Mouse (Mus musculus): ENCODE results near the gene Tent5b. TPM values are rescaled to one million over a fixed set of nuclear protein-coding genes. Genes with fewer than 3 reads are reported as not detected.

Gene Tent5b
- total RNA-seq, 2 experiments from 2014 or later, result 3.5 to 5.1 TPM

- intact Hi-C loops (cut with DNase I), result no loop called here
Observed at GRCm38 (mm10) chr4:133463184-133463583, 16.7 kb upstream of the Tent5b start.

DNA sequence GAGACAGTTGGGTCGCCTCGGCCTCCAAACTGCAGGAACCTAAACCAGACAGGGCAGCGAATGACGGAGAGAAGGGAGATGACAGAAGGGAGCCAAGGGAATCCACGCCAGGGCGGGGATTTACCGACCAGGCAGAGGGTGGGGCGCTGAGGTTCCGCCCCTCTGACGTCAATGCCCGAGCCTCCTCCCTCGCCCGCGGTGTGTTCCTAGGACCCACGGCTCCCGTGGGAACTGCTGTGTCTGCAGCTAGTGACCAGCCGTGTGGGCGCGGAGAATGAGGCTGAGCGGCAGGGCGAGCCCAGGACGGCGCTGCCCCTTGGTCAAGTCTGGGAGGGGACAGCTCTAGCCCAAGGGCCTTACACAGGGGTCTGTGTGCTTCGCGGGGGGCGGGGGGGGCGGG lies 11.9 kb upstream of the Tent5b start:
- peak; percentile 88 for DNase-seq
- intact Hi-C loops (cut with DNase I), result no loop called here

More at GRCm38 (mm10) chr4:133463184-133463583, 16.7 kb upstream of the Tent5b start:
- peak; percentile 37 to 54 for DNase-seq

DNA sequence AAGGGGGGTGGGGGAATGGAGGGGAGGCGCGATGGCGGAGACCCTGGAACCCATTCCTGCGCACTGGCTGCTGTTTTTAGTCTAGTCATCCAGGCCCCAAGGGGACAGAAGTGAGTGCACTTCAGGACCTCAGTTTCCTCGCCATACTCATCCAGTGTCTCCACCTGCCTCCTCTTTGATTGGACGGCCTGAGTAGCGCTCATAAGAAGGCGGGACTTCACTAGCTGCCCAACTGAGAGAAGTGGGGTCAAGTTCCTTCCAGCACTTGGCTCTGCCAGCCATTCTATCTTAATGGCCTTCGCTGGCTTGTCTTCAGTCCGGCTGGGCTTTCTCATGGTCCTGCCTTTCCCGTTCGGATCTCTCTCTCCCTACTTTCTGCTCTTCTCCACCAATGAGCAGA lies 10.8 kb upstream of the Tent5b start:
- DNase-seq, result no peak
- intact Hi-C loops (cut with DNase I), result no loop called here

- DNase-seq, result no peak
- intact Hi-C loops (cut with DNase I), result no loop called here
Observed at GRCm38 (mm10) chr4:133471135-133471821, 8.7 kb upstream of the Tent5b start.

GRCm38 (mm10) chr4:133473833-133474232 lies 6.1 kb upstream of the Tent5b start:
- DNase-seq, result no peak
- intact Hi-C loops (cut with DNase I), result no loop called here

- intact Hi-C loops (cut with DNase I), result no loop called here
- DNase-seq, result no peak
Observed at GRCm38 (mm10) chr4:133480185-133480537, 229 bp downstream of the Tent5b start.

GRCm38 (mm10) chr4:133480754-133481153 lies 822 bp downstream of the Tent5b start:
- intact Hi-C loops (cut with DNase I), result no loop called here
- no peak for DNase-seq

DNA sequence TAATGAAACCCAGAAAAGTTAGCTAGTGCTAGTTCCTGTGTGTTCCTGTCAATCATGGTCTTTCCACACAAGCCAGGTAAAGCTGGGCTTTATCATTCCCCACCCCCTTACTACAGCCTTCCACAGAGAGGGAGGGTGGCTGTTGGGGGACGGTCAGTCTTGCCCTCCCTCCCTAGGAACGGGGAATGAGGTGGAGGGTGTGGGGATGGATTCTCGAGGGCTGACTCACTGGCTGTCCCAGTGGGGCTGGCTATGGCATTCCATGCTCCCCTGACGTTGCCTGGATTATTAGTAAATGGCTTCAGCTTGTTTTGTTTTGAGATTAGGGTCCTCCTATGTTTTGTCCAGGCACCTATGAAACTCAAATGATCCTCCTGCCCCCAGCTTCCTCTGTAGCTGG lies 1.6 kb downstream of the Tent5b start:
- no peak for DNase-seq
- intact Hi-C loops (cut with DNase I), result no loop called here

DNA sequence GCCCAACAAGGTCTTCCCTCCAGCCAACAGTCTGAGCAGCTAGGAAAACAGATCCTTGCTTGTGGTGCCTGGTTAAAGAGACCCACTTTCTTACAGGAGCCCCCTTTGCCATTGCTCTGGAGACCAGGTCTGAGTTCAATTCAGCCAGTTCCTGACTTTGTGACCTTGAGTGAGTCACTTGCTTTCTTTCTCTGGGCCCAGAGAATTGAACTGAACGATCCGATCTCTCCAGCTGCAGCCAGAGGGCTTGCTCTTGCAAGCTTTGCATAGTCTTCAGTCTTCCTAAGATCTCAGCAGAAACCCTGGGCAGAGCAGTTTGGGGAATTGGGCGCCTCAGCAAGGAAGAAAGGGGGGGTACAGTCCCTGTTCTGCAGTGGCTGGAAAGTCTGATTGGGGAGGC lies 2.5 kb downstream of the Tent5b start:
- DNase-seq, result no peak
- intact Hi-C loops (cut with DNase I), result no loop called here

DNA sequence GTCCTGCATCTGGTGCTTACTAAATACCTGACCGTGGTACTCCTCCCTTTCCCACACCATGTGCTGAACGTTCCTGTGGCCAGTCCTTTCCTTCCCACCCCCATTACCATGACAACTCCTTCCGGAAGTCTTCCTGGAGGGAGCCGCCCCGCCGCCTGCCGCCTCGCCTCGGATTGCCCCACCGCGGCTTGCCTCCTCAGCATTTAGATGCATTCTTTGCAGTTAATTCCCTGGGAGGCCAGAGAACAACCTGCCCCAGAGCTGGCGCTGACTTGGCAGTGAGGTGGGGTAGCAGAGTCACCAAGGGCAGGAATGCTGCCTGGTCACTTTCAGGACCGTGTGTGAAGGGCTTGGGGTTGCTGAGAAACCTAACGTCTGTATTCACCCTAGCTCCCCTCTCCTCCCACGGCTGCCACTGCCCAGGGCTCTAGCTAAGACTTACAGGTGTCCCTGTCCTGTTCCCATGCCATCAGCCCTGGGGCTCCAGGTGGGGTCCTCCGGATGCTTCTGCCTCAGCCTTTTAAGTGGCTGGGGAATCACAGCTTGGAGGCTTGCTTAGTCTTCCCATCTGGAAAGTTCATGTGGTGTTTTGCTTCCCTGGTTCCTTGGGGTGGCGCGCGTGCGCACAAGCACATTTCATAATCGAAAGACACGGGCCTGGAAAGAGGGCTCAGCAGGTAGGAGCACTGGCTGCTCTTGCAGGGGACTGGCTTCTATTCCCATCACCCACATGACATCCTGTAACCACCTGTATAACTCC lies 4.5 kb downstream of the Tent5b start:
- peak; percentile 42 to 58 for DNase-seq

DNA sequence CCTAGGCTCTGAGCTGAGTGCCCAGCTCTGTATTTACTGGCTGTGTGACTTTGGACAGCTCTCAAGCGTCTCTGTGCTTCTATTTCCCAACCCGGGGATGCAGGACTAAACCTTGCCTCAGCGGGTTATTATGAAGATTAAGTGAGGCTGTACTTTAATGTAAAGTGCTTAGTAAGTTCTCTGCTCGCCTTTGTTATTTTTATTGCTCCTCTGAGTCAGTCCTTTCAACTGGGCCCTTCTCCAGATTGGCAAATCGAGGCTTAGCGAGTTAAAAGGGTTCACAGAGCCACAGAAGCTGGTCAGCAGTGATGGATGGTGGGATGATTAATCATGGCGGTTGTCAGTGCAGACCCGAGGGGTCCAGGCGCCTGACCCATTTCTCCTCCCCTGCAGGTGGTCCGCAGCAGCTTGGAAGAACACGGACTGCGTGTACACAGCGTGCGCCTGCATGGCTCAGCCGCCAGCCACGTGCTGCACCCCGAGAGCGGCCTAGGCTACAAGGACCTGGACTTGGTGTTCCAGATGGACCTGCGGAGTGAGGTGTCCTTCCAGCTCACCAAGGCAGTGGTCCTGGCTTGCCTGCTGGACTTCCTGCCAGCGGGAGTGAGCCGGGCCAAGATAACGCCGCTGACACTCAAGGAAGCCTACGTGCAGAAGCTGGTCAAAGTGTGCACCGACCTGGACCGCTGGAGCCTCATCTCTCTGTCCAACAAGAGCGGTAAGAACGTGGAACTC lies 5.9 kb downstream of the Tent5b start:
- intact Hi-C loops (cut with DNase I), result no loop called here
- DNase-seq, result no peak

More for the DNA sequence above, 4.5 kb downstream of the Tent5b start:
- intact Hi-C loops (cut with DNase I), result no loop called here

GRCm38 (mm10) chr4:133486673-133487357 lies 6.9 kb downstream of the Tent5b start:
- intact Hi-C loops (cut with DNase I), result no loop called here
- no peak for DNase-seq

GRCm38 (mm10) chr4:133488619-133489392 lies 8.9 kb downstream of the Tent5b start:
- intact Hi-C loops (cut with DNase I), result no loop called here
- DNase-seq, result no peak

DNA sequence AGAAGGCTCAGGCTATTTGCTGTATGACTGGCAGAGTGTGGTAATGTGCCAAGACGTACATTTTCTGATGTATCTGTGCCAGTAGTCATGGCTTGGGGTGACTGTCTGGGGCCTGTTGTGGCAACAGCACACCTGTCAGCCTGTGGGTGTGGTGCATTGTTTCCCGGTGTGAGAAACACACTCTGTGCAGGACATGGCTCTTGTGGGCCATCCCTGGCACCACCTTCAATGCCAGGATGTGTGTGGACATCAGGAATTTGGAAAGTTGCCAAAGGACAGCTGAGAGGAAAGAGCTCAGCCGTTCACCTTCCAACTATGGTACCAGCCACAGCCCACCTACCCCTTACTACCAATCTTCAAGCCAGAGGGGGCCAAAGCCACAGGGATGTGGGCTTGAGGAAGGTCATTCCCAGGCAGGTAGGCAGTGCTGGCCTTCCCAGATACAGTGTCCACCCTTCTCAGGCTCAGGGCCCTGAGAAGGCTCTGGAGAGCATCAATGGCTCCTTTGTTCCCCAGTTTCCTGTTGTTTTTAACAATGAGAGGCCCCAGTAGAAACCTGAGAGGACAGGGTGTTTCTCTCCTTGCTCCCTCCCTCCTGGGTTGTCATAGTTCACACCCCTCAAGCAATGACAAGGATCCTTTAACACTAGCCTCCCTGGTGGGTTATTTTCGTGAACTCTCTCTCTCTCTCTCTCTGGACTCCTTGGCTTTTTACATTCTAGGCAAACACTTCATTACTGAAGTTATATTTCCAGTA lies 9.7 kb downstream of the Tent5b start:
- intact Hi-C loops (cut with DNase I), result no loop called here
- no peak for DNase-seq

DNA sequence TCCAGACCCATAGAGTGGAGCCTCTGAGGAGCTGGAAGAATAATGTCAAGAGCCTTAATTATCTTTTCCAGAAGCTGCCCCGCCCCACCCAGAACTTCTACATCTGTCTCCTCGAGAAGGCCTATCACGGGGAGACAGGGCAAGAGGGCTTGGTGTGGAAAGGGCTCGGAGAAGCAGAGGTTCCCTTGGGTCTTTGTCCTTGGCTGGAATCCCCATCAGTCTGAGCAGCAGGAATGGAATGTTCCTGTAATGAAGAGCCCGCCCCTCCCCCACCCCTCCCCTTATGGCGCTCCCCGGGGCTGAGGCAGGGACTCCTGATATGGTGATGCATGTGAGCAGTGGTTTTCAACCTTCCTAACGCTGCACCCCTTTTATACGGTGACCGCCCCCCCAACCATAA lies 11.9 kb downstream of the Tent5b start:
- DNase-seq, result peak; percentile 67 to 70
- intact Hi-C loops (cut with DNase I), result no loop called here

DNA sequence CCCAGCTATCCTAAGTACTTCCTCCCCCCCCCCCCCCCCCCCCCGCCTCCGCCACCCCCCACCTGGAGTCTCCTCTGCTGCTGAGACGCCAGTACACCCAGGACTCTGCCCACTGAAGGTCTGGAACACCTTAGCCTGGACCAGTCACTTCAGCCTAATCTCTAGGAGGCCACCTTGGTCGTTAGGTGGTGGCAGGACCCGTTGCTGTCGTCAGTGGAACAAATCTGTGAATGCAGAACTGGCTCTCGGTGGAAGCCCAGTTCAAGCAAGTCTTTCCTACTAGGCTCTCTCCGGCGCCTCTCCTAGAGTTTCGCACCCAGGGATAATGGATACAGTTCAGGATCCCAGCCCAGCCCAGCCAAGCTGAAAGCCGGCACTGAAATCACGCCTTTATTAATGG lies 14.0 kb downstream of the Tent5b start:
- DNase-seq, result no peak
- intact Hi-C loops (cut with DNase I), result loop anchor here (2.0 kb wide), 2 partner anchors 43 to 69 kb away; no protein-coding TSS in a partner anchor

DNA sequence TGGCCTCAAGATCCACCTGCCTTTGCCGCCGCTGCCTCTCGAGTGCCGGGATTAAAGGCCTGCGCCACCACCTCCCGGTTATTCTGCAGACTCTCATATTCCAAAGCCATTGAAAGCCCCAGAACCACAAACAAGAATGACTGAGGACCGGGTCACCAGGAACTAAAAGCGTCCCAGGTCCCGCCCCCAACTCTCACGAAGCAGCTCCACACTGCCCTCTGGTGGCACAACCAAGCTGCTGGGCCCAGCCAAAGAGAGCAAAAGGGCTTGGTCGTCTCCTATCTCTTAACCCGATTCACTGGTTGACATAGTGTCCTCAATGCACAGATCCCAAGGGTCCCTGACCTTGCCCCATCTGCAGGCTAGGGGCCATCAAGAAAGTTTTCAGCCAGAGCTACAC lies 14.5 kb downstream of the Tent5b start:
- intact Hi-C loops (cut with DNase I), result loop anchor here (2.0 kb wide), 2 partner anchors 44 to 70 kb away; no protein-coding TSS in a partner anchor
- DNase-seq, result peak; percentile 94 to 96

- intact Hi-C loops (cut with DNase I), result loop anchor here (1.0 to 2.0 kb wide), 3 partner anchors 16 to 70 kb away; no protein-coding TSS in a partner anchor
- no peak for DNase-seq
Observed at GRCm38 (mm10) chr4:133494867-133495266, 14.9 kb downstream of the Tent5b start.

DNA sequence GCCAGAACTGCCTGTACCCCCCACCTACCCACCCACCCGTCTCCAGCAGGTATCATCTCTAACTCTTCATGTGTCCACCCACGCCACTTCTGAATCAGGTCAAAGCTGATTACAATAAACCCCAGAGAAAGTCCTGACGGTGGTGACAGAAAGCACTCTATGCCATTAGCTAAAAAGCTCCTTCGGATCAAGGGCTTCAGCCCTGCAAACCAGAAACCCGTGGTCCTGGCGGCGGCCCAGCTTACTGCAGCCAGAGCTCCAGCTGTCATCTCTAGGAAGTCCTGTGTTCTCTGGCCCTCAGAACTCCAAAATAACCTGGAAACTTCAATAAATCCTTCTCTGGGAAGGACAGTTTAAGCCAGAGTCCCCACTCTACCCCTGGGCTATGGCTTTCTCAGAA lies 15.8 kb downstream of the Tent5b start:
- intact Hi-C loops (cut with DNase I), result loop anchor here (1.0 to 2.0 kb wide), 3 partner anchors 16 to 71 kb away; no protein-coding TSS in a partner anchor
- DNase-seq, result peak; percentile 70 to 72

Data from heart, postnatal 14 days (tissue).